Mouse (Mus musculus): Measurements from ENCODE around the gene Scel. TPM values are rescaled to one million over a fixed set of nuclear protein-coding genes. Genes with fewer than 3 reads are reported as not detected.

Scel gene
- polyA plus RNA-seq, 1 experiment = 0.07 TPM

DNA sequence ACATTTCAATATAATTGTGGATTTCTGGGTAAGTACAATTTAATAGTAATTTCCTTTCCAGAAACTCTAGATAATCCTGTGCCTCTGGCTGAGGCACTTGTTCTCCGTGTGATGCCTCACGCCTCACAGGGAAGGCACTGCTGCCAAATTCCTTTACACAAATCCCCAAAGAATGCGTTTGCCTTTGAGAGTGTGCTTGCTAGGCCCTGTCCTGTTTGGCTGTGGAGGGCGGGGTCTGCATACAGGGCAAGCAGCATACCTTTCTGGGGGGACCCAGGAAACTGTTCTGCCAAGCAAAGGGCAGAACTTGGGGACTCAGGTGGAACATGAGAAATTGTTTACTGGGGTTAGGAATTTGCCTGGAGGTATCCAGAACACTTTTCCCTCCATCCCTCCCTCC is 12.2 kb upstream of the Scel start:
- no peaks in the 10 kb centered on the region for H3K4me1 ChIP-seq (replicated peaks; ENCODE audit: control insufficient read depth, insufficient read depth, low read length)
- H3K36me3 ChIP-seq (ENCODE audit: control insufficient read depth, insufficient read depth, low read length) = no peaks in the 10 kb centered on the region
- no peak overlapping the region for H3K4me3 ChIP-seq (ENCODE audit: control insufficient read depth, insufficient read depth, low read length)
- 85% methylated on average over 4 of the region's 4 CpGs for WGBS
- H3K27ac ChIP-seq (ENCODE audit: control insufficient read depth, insufficient read depth, low read length) = no peak overlapping the region
- TF ChIP-seq POLR2A (IDR thresholded peaks at IDR 0.05; ENCODE audit: control insufficient read depth, extremely low read depth, insufficient read depth, low read length, poor library complexity) = no peak
- TF ChIP-seq CTCF (IDR thresholded peaks at IDR 0.05; ENCODE audit: borderline replicate concordance, control insufficient read depth, extremely low read depth, insufficient read depth, low read length, poor library complexity) = no peak
- no peaks in the 10 kb centered on the region for H3K27me3 ChIP-seq (ENCODE audit: control insufficient read depth, insufficient read depth, low read length)
- no peak for DNase-seq

DNA sequence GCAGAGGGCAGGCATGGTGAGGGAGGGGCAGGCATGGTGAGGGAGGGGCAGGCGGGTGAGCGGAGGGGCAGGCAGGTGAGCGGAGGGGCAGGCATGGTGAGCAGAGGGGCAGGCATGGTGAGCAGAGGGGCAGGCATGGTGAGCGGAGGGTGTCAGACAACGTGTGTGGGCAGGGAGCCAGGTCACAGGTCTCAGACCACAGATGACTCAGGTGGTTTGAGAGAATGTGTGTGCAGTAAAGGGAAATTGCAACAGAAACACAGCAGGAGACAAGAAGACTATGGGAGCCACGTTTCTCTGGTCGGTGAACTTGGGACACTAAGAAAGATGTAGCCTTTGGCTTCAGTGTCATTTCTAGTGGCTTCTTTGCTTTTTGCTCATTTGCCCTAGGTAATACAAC is 8.6 kb upstream of the Scel start:
- no peak overlapping the region for H3K27ac ChIP-seq (ENCODE audit: control insufficient read depth, insufficient read depth, low read length)
- WGBS = 34% methylated on average over 7 of the region's 7 CpGs
- no peaks in the 10 kb centered on the region for H3K27me3 ChIP-seq (ENCODE audit: control insufficient read depth, insufficient read depth, low read length)
- TF ChIP-seq CTCF (IDR thresholded peaks at IDR 0.05; ENCODE audit: borderline replicate concordance, control insufficient read depth, extremely low read depth, insufficient read depth, low read length, poor library complexity) (no peak), POLR2A (IDR thresholded peaks at IDR 0.05; ENCODE audit: control insufficient read depth, extremely low read depth, insufficient read depth, low read length, poor library complexity) (no peak)
- no peaks in the 10 kb centered on the region for H3K36me3 ChIP-seq (ENCODE audit: control insufficient read depth, insufficient read depth, low read length)
- H3K4me1 ChIP-seq (replicated peaks; ENCODE audit: control insufficient read depth, insufficient read depth, low read length) = no peaks in the 10 kb centered on the region
- no peak for DNase-seq
- no peak overlapping the region for H3K4me3 ChIP-seq (ENCODE audit: control insufficient read depth, insufficient read depth, low read length)

DNA sequence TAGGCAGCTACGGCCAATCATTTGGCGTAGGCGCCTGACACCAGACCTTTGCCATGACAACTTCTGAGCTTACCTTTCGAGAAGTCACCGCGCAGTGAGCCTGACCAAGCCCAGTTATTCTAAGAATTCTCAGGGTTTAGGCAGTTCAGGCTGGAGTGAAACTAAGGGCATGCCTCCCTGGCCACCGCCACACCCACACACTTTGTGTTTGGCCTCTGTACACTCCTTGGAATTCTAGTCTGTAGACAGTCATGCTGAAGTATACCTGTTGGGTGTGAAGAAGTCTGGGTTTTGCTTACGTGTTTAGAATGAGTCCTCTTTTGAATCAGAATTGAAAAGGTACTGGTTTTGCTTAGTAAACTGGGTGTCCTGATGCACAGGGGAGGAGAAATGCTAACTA is 3.6 kb upstream of the Scel start:
- no peaks in the 10 kb centered on the region for H3K27me3 ChIP-seq (ENCODE audit: control insufficient read depth, insufficient read depth, low read length)
- TF ChIP-seq POLR2A (IDR thresholded peaks at IDR 0.05; ENCODE audit: control insufficient read depth, extremely low read depth, insufficient read depth, low read length, poor library complexity) (no peak), CTCF (IDR thresholded peaks at IDR 0.05; ENCODE audit: borderline replicate concordance, control insufficient read depth, extremely low read depth, insufficient read depth, low read length, poor library complexity) (no peak)
- no peaks in the 10 kb centered on the region for H3K36me3 ChIP-seq (ENCODE audit: control insufficient read depth, insufficient read depth, low read length)
- 0 out of 2 replicates have a peak, but pooled peaks cover 2% of the 10 kb centered on the region for H3K4me1 ChIP-seq (replicated peaks; ENCODE audit: control insufficient read depth, insufficient read depth, low read length)
- H3K4me3 ChIP-seq (ENCODE audit: control insufficient read depth, insufficient read depth, low read length) = no peak overlapping the region
- WGBS = 98% methylated on average over 8 of the region's 8 CpGs
- H3K27ac ChIP-seq (ENCODE audit: control insufficient read depth, insufficient read depth, low read length) = no peak overlapping the region
- no peak for DNase-seq

DNA sequence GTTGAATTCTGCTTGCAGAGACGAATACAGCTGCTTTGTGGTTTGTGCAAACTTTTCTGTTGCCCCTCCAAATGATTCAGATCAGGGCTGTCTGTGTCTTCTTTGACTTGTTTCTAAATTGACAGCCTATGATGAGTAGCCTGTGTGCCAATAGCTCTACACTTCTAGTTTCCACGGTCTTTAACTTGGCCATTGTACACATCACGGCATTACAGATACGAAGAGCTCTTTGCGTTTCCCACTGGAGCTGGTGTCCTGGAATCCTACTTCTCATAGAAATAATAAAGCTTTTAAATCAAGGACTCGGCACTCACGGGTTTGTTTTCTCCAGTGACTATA is 300 bp downstream of the Scel start:
- TF ChIP-seq CTCF (IDR thresholded peaks at IDR 0.05; ENCODE audit: borderline replicate concordance, control insufficient read depth, extremely low read depth, insufficient read depth, low read length, poor library complexity) (no peak), POLR2A (IDR thresholded peaks at IDR 0.05; ENCODE audit: control insufficient read depth, extremely low read depth, insufficient read depth, low read length, poor library complexity) (no peak)
- Histone ChIP-seq H3K4me3 (ENCODE audit: control insufficient read depth, insufficient read depth, low read length) (no peak overlapping the region), H3K4me1 (replicated peaks; ENCODE audit: control insufficient read depth, insufficient read depth, low read length) (0 out of 2 replicates have a peak, but pooled peaks cover 2% of the 10 kb centered on the region), H3K36me3 (ENCODE audit: control insufficient read depth, insufficient read depth, low read length) (no peaks in the 10 kb centered on the region), H3K27me3 (ENCODE audit: control insufficient read depth, insufficient read depth, low read length) (no peaks in the 10 kb centered on the region), H3K27ac (ENCODE audit: control insufficient read depth, insufficient read depth, low read length) (no peak overlapping the region)
- 79% methylated on average over 7 of the region's 7 CpGs for WGBS
- DNase-seq = no peak

DNA sequence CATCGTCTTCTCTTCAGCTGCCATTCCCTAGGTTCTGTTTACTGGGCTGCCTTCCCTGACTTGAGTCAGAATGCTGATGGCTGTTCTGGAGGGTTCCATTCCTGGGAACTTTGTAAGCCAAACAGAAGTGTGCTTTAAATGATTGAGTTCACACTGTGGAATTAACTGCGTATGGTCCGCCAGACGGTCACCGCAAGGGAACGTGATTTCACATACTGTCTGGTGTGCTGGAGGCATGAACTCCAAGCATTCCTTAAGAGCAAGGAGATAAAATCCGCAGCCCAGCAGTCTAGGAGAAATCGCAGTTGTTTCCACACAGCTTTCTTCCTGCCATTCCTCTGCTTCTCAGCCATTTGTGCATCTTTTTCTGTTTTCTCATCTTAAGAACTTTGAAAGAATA is 2.3 kb downstream of the Scel start:
- no peak overlapping the region for H3K27ac ChIP-seq (ENCODE audit: control insufficient read depth, insufficient read depth, low read length)
- TF ChIP-seq POLR2A (IDR thresholded peaks at IDR 0.05; ENCODE audit: control insufficient read depth, extremely low read depth, insufficient read depth, low read length, poor library complexity) (no peak), CTCF (IDR thresholded peaks at IDR 0.05; ENCODE audit: borderline replicate concordance, control insufficient read depth, extremely low read depth, insufficient read depth, low read length, poor library complexity) (no peak)

DNA sequence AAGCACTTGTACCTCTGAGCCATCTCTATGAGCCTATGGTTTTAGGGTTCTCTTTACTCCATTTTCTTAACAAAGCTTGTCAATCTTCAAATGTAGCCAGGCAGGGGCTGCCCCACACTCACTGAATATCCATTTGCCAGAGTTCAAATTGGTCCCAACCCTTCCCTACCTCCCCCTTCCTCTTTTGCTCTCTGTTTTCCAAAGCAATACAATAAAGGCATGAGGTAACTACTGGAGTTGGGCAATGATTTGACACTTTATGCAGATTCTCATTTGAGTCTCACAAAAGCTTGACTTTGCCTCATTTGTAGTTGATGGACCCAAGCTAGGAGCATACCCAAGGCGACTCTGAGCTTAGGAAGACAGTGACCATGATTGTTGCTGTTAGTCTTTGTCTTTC is 13.1 kb downstream of the Scel start:
- WGBS = 97% methylated on average over 1 of the region's 1 CpGs
- no peaks in the 10 kb centered on the region for H3K4me1 ChIP-seq (replicated peaks; ENCODE audit: control insufficient read depth, insufficient read depth, low read length)
- no peaks in the 10 kb centered on the region for H3K27me3 ChIP-seq (ENCODE audit: control insufficient read depth, insufficient read depth, low read length)
- H3K4me3 ChIP-seq (ENCODE audit: control insufficient read depth, insufficient read depth, low read length) = no peak overlapping the region
- no peaks in the 10 kb centered on the region for H3K36me3 ChIP-seq (ENCODE audit: control insufficient read depth, insufficient read depth, low read length)
- DNase-seq = no peak
- TF ChIP-seq POLR2A (IDR thresholded peaks at IDR 0.05; ENCODE audit: control insufficient read depth, extremely low read depth, insufficient read depth, low read length, poor library complexity) = no peak
- no peak overlapping the region for H3K27ac ChIP-seq (ENCODE audit: control insufficient read depth, insufficient read depth, low read length)

More for the DNA sequence above, 2.3 kb downstream of the Scel start:
- H3K36me3 ChIP-seq (ENCODE audit: control insufficient read depth, insufficient read depth, low read length) = no peaks in the 10 kb centered on the region
- H3K4me1 ChIP-seq (replicated peaks; ENCODE audit: control insufficient read depth, insufficient read depth, low read length) = 0 out of 2 replicates have a peak, but pooled peaks cover 2% of the 10 kb centered on the region
- WGBS = 95% methylated on average over 8 of the region's 8 CpGs
- H3K27me3 ChIP-seq (ENCODE audit: control insufficient read depth, insufficient read depth, low read length) = no peaks in the 10 kb centered on the region
- DNase-seq = no peak
- no peak overlapping the region for H3K4me3 ChIP-seq (ENCODE audit: control insufficient read depth, insufficient read depth, low read length)

DNA sequence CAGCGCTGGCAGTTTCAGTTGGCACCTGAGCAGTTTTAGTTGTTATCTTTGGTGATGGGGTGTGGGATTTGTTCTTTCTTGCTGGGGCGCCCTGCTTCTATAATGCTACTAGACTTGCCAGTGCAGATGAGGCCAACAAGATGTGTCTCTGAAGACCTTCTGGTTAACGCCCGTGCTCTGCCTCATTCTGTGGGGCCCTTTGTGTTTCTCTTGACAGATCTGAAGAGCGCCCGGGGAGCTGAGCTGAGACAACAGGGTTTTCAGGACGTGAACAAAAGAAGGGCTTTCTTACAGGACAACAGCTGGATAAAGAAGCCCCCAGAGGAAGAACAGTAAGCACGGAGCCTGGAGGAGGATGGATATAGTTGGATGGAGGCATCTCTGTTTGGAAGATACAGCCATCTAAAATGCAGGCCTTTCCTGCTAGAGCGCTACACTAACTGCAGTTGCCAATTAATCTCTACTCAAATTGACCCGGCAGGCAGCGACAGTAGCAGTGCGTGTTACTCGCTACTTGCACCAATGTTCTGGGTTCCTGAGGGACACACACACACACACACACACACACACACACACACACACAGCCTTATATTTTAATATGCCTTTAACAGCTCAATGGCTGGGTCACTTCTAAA is 16.7 kb downstream of the Scel start:
- Histone ChIP-seq H3K27ac (ENCODE audit: control insufficient read depth, insufficient read depth, low read length) (no peak overlapping the region), H3K4me1 (replicated peaks; ENCODE audit: control insufficient read depth, insufficient read depth, low read length) (no peaks in the 10 kb centered on the region), H3K4me3 (ENCODE audit: control insufficient read depth, insufficient read depth, low read length) (no peak overlapping the region), H3K27me3 (ENCODE audit: control insufficient read depth, insufficient read depth, low read length) (no peaks in the 10 kb centered on the region), H3K36me3 (ENCODE audit: control insufficient read depth, insufficient read depth, low read length) (no peaks in the 10 kb centered on the region)
- DNase-seq = no peak
- TF ChIP-seq CTCF (IDR thresholded peaks at IDR 0.05; ENCODE audit: borderline replicate concordance, control insufficient read depth, extremely low read depth, insufficient read depth, low read length, poor library complexity) = no peak
- TF ChIP-seq POLR2A (IDR thresholded peaks at IDR 0.05; ENCODE audit: control insufficient read depth, extremely low read depth, insufficient read depth, low read length, poor library complexity) = no peak
- WGBS = 92% methylated on average over 13 of the region's 13 CpGs

Measured in thymus, adult 2 months (tissue).